Mouse (Mus musculus): ENCODE data around the gene Gm20873. TPM values are rescaled to one million over a fixed set of nuclear protein-coding genes. Genes with fewer than 3 reads are reported as not detected.

The Gm20873 gene
- polyA plus RNA-seq (2014; fragmentation: Illumina TruSeq; extraction: RNeasy Lipid Tissue Mini Kit (QIAGEN cat#74804); ENCODE audit: low read depth, low replicate concordance), result not detected

DNA sequence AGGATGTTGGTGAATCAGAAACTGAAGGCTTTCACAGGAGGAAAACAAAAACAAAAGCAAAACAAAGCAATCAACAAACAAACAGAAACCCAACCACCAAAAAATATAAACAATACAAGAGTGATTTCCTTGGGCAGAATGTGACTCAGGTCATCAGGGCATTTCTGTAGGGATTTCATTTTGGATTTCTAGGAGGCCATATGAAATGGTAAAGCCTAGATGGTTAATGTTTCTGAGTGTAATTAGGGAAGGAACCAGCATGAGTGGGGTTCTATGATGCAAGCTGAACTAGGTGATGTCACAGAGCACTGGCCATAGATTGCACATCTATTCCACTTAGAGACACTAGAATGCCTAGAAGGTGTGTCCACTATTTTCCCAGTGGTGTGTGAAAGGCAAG, at the start of gene Gm20873:
Gene Gm20873, plus strand, starts transcription at position 301 of the 400 bp plus-strand sequence.

DNA sequence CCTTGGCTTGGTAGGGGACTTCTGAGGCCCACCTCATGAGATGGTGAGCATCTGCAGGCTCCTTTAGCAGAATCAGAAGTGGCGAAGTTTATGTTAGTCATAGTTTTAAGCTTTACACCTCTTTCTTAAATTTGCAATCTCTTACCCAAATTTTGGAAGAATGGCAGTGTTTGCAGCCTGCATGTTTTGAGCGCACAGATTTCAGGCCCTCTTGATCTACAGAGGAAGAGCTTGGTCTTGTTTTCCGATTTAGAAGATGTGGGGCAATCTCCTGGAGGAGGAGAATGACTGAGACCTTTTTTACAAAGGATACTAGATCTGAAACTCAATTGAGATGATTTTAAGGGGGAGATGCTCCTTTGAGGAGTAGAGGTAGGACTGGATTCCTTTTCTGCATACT, 29.0 kb upstream of the Gm20873 start, which contains the start of gene Gm21746:
Gene Gm21746, minus strand, starts transcription at position 101 of the 400 bp plus-strand sequence.

Other genes with a start within 250 kb of the Gm20873 start
- not detected for gene Gm21746, start 29.1 kb upstream of the Gm20873 start, polyA plus RNA-seq (2014; fragmentation: Illumina TruSeq; extraction: RNeasy Lipid Tissue Mini Kit (QIAGEN cat#74804); ENCODE audit: low read depth, low replicate concordance)

Data from sigmoid colon, adult 10 weeks (tissue).